Mouse (Mus musculus): Measurements from ENCODE around the gene Polr3e.

DNA sequence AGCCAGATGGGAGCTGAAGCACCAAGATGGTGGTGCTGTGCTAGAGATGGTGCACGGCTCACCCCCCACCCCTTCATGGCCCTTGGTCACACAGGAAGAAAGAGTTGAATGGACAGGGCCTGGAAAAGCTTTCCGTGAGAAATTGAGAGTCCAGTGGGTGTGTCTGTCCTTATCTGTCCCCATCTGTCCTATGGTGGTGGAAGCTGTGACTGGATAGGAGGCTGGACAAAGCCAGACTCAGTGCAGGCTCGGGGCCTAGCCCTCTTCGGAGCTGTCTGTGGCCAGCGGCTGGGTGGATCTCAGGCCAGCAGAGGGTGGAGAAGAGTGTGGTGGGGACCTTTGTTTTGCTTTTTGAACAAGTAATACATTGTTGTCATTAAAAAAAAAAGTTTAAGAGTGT, 24.4 kb upstream of the Polr3e start:
- TF ChIP-seq MAX (IDR thresholded peaks at IDR 0.05) (no peak), CTCF (IDR thresholded peaks at IDR 0.05; ENCODE audit: control insufficient read depth, insufficient read depth, insufficient read length) (no peak), USF1 (IDR thresholded peaks at IDR 0.05; ENCODE audit: low read depth) (no peak), MYOG (IDR thresholded peaks at IDR 0.05; ENCODE audit: control insufficient read depth, extremely low read depth, insufficient read length) (no peak)

All from C2C12 (cell line).